Mouse (Mus musculus) neural tube, embryonic 12.5 days (tissue): ENCODE data around the gene Rasl11b. TPM values are rescaled to one million over a fixed set of nuclear protein-coding genes. Genes with fewer than 3 reads are reported as not detected.

Experiments used
- ATAC-seq: fragments of 200-750 bp; cut with Nextera tagmentation; 2 replicates; pipeline ENCODE4 v1.8.0; 2017; ENCODE audit warnings: low read depth, mild to moderate bottlenecking, moderate TSS enrichment, moderate library complexity; ENCODE audit not compliant: low FRiP score
- H3K27ac ChIP-seq: fragments of 300-500 bp; sonication (generic); 2 replicates; pipeline ENCODE4 v1.5.1; 2016
- H3K27me3 ChIP-seq: fragments of 300-500 bp; sonication (generic); replicated peaks from 2 replicates; pipeline ENCODE4 v1.6.1; 2016; ENCODE audit warnings: mild to moderate bottlenecking
- H3K36me3 ChIP-seq: fragments of 300-500 bp; sonication (generic); 2 replicates; pipeline ENCODE4 v1.6.1; 2016; ENCODE audit warnings: mild to moderate bottlenecking
- H3K4me1 ChIP-seq: fragments of 300-500 bp; sonication (generic); 2 replicates; pipeline ENCODE4 v1.6.1; 2016
- H3K4me2 ChIP-seq: fragments of 300-500 bp; sonication (generic); replicated peaks from 2 replicates; pipeline ENCODE4 v1.6.1; 2016; ENCODE audit warnings: mild to moderate bottlenecking
- H3K4me3 ChIP-seq: fragments of 300-500 bp; sonication (generic); 2 replicates; pipeline ENCODE4 v1.5.1; 2016
- H3K9ac ChIP-seq: fragments of 300-500 bp; sonication (generic); 2 replicates; pipeline ENCODE4 v1.6.1; 2016; ENCODE audit warnings: mild to moderate bottlenecking
- H3K9me3 ChIP-seq: fragments of 300-500 bp; sonication (generic); 2 replicates; pipeline ENCODE4 v1.6.1; 2016; ENCODE audit warnings: mild to moderate bottlenecking
- WGBS: fragments of 180-500 bp; shearing (Covaris S2); methylation state at CpG from one replicate; pipeline ENCODE4 v1.1.7; 2016; 5-methylcytosine and 5-hydroxymethylcytosine counted together
- polyA plus RNA-seq: library from polyadenylated mRNA; unstranded; fragments of >200 nt; fragmentation: Nextera tagmentation; extraction: Ambion mirVana; gene quantifications from 2 replicates; pipeline ENCODE4 v1.2.1, GENCODE M21; 2016

The Rasl11b gene
- 38.2 and 41.7 TPM in 2 replicates for polyA plus RNA-seq

DNA sequence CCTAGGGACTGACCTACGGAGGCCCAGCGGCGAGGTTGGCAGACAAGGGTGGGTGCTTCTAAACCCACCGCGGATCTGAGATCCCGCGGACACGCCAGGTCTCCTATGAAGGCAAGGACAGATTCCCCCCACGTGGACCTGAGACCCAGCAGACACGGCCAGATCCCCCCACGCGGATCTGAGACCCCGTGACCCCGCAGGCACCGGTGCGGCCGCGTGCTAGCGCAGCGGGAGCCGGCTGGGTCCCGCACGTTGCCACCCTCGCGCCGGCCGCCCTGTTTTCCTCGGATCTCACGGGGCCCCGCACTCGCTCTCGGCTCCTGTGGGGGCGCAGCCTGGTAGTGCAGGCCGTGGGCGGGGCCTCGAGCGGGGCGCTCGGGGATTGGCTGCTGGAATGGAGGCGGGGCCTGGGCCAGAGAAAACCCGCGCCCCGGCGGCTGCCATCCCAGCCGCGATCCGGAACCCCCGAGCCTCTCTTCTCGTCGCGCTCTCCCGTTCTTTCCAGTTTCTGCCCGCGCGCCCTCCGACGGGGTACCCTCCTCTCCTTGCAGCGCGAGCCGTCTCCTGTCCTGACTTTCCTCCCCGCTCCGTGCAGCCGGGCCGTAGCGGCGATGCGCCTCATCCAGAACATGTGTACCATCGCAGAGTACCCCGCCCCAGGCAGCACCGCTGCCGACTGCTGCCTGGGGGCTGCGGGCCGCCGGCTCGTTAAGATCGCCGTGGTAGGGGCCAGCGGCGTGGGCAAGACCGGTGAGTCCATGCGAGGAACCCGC is at the start of gene Rasl11b:
TSS of gene Rasl11b (plus strand) at position 446 of the 773 bp plus-strand sequence.
- Histone ChIP-seq H3K4me2 (peak within 1 kb of the TSS; percentile 81), H3K36me3 (peaks cover 11% of the 10 kb centered on the region), H3K9me3 (no peaks in the 10 kb centered on the region), H3K4me1 (peaks cover 42% of the 10 kb centered on the region), H3K27ac (peak within 1 kb of the TSS; percentile 75; the same call in 1 of the 2 replicates), H3K9ac (peak within 1 kb of the TSS; percentile 85), H3K27me3 (0 out of 2 replicates have a peak, but pooled peaks cover 3% of the 10 kb centered on the region), H3K4me3 (peak within 1 kb of the TSS; percentile 86)
- WGBS = under 1% methylated on average over 82 of the region's 82 CpGs
- ATAC-seq = peak; percentile 95

DNA sequence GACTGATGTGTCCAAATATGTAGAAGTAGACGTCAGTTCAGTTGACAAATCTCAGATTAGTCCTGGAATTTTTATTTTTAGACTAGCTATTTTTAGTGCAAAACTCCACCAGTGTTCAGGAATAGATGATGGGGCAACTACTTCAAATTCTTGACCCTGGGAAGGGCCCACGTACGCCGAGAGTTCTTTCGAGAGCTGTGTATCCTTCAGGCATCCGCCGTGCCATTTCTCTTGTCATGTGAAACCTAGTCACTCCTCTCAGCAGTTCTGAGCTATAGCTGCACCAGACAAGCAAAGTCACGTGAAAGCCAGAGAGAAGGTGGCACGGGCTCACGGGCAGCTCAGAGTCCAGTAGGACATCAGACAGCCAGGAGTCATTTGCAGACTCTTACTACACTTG is 47.5 kb upstream of the Rasl11b start:
- Histone ChIP-seq H3K36me3 (no peaks in the 10 kb centered on the region), H3K4me1 (no peaks in the 10 kb centered on the region), H3K9ac (no peak overlapping the region), H3K27me3 (no peaks in the 10 kb centered on the region), H3K4me3 (no peak overlapping the region), H3K9me3 (no peaks in the 10 kb centered on the region), H3K4me2 (no peak overlapping the region), H3K27ac (no peak overlapping the region)
- no peak for ATAC-seq
- 92% methylated on average over 10 of the region's 10 CpGs for WGBS

DNA sequence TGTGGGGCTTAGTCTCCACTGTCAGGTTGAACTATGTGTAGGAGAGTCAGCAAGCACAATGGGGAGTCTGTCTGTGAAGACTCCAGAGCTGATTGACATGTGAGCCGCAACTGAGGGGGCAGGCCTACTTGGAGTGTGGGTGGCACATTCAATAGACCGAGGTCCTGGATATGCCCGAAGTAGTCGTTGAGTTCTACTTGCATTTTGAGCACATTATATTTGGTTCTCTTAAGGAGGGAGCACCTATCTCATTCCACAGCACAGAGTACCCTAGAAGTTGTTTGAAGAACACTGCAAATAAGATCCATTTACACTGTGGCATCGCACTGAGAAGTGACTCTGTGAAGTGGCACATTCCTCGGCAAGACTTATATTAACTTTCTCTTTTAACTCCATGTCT is 45.1 kb upstream of the Rasl11b start:
- 91% methylated on average over 6 of the region's 6 CpGs for WGBS
- Histone ChIP-seq H3K36me3 (no peaks in the 10 kb centered on the region), H3K4me1 (no peaks in the 10 kb centered on the region), H3K4me3 (no peak overlapping the region), H3K9ac (no peak overlapping the region), H3K9me3 (no peaks in the 10 kb centered on the region), H3K27ac (no peak overlapping the region), H3K4me2 (no peak overlapping the region), H3K27me3 (no peaks in the 10 kb centered on the region)
- ATAC-seq = no peak

DNA sequence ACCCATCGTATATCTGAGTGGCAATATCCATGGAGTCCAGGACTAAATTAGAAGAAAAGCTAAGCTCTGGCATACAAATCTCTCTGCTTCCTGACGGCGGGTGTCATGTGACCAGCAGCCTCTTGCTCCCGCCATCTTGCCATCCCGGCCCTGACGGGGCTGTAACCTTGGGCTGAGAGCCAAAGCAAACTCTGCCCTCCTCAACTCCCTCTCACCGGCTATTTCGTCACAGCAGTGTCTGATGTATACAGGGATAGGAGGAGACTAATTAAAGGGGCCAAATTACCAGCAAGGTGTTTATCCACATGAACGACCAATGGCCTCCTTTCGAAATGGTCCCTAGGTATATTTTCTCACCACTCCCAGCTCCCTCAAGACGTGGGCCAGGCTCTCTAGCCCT is 43.3 kb upstream of the Rasl11b start:
- Histone ChIP-seq H3K9me3 (no peaks in the 10 kb centered on the region), H3K9ac (no peak overlapping the region), H3K36me3 (no peaks in the 10 kb centered on the region), H3K27ac (no peak overlapping the region), H3K27me3 (no peaks in the 10 kb centered on the region), H3K4me1 (peaks cover 4% of the 10 kb centered on the region; the same call in 1 of the 2 replicates), H3K4me3 (no peak overlapping the region), H3K4me2 (no peak overlapping the region)
- no peak for ATAC-seq
- WGBS = 91% methylated on average over 11 of the region's 11 CpGs

DNA sequence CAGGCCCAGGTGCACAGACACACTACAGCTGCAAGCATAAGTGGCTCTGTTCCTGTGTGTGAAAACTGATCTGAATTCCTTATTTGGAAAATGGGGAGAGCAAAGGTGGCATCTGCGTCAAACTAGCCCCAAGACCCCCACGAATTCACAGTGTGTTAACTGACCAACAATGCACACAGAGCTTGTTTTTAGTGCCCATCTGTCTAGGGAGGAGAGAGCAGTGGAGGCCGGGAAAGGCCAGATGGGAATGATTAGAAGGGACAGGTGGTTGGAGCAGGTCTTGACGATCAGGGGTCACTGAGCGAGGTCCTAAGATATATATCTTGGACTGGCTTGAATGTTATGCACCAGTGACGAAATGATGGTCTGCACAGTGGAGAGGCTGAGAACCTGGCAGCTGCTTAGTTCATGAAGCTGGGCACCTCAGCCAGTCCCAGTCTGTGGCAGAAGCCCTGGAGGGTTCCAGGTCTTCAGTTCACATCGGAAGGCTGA is 39.2 kb upstream of the Rasl11b start:
- Histone ChIP-seq H3K36me3 (no peaks in the 10 kb centered on the region), H3K27me3 (no peaks in the 10 kb centered on the region), H3K4me1 (peaks cover 4% of the 10 kb centered on the region; the same call in 1 of the 2 replicates), H3K4me3 (no peak overlapping the region), H3K4me2 (no peak overlapping the region), H3K9ac (no peak overlapping the region), H3K9me3 (no peaks in the 10 kb centered on the region), H3K27ac (no peak overlapping the region)
- WGBS = 39% methylated on average over 7 of the region's 7 CpGs
- ATAC-seq = 0 out of 2 replicates have a peak, but pooled peaks have one; percentile 29

DNA sequence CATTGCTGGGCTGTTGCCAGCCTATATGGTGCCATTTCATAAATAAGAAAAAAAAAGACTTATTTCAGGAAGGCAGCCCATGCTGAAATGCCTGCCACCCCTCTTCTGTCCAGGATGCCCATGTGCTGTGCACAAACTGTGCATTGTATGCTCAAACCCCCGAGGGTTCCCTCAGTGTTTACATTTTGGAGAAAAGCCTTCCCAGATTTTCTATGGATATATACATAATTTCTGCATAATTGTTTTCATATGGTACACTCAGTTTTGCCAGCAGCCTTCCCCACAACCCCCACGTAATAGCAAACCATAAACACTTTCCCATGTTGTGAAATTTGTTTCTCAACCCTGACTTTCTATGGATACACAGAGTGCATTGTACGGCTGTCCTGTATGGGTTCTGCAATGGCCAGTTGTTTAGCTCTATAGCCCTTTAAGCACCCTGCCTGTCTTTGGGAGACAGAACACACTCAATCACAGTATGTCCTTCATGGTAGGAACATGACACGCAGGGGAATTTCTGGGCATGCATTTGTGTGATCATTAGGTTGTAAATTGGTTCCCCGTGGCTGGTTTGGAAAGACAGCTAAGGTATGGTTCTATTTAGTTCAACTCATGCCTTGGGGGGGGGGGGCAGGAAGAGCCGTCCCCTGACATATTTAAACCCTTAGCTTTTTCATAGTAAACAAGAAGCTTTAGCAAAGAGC is 36.0 kb upstream of the Rasl11b start:
- Histone ChIP-seq H3K27me3 (no peaks in the 10 kb centered on the region), H3K36me3 (no peaks in the 10 kb centered on the region), H3K9me3 (no peaks in the 10 kb centered on the region), H3K4me1 (peaks cover 12% of the 10 kb centered on the region), H3K9ac (no peak overlapping the region), H3K4me3 (no peak overlapping the region), H3K4me2 (no peak overlapping the region), H3K27ac (no peak overlapping the region)
- ATAC-seq = no peak
- 83% methylated on average over 6 of the region's 6 CpGs for WGBS

DNA sequence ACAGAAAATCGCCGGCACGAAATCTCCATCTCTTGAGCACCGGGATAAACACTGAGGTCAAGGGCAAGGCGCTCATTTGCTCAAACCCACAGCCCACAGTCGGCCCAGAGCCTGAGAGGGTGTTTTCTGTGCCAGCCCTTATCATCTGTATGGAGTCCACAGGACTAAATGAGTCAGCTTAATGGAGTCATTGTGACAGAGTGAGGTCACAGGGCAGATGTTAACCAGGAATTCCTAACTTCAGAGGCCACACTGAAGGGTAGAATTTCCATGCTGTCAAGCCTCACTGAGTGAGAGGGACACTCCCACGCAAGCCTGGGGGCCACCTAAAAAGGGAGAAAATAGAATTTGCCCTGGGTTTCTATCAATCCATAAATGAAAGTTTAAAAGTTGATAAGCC is 35.2 kb upstream of the Rasl11b start:
- Histone ChIP-seq H3K27ac (no peak overlapping the region), H3K9me3 (no peaks in the 10 kb centered on the region), H3K4me3 (no peak overlapping the region), H3K4me1 (peaks cover 12% of the 10 kb centered on the region), H3K9ac (no peak overlapping the region), H3K36me3 (no peaks in the 10 kb centered on the region), H3K4me2 (no peak overlapping the region), H3K27me3 (no peaks in the 10 kb centered on the region)
- WGBS = 74% methylated on average over 7 of the region's 7 CpGs
- no peak for ATAC-seq

DNA sequence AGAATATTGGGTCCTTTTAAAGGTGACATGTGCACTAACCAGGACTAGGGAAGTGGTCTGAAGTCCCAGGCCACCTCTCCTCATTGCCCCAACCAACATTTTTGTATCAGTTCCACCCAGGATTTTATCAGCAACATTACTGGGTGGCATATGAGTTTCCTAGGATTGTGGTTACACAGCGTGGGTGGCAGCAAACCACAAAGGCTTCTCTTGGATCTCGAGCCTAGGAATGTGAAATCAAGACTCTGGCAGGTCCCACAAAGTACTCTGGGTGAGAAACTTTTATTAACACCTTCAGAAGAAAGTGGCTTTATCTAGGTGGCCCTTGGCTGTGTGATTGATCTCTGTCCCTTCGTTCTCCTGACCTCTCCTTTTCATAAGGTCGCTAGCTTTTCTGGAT is 34.7 kb upstream of the Rasl11b start:
- Histone ChIP-seq H3K36me3 (no peaks in the 10 kb centered on the region), H3K9me3 (no peaks in the 10 kb centered on the region), H3K4me1 (peaks cover 12% of the 10 kb centered on the region), H3K27me3 (no peaks in the 10 kb centered on the region), H3K4me3 (no peak overlapping the region), H3K27ac (no peak overlapping the region), H3K9ac (no peak overlapping the region), H3K4me2 (no peak overlapping the region)
- no peak for ATAC-seq
- 80% methylated on average over 4 of the region's 4 CpGs for WGBS

DNA sequence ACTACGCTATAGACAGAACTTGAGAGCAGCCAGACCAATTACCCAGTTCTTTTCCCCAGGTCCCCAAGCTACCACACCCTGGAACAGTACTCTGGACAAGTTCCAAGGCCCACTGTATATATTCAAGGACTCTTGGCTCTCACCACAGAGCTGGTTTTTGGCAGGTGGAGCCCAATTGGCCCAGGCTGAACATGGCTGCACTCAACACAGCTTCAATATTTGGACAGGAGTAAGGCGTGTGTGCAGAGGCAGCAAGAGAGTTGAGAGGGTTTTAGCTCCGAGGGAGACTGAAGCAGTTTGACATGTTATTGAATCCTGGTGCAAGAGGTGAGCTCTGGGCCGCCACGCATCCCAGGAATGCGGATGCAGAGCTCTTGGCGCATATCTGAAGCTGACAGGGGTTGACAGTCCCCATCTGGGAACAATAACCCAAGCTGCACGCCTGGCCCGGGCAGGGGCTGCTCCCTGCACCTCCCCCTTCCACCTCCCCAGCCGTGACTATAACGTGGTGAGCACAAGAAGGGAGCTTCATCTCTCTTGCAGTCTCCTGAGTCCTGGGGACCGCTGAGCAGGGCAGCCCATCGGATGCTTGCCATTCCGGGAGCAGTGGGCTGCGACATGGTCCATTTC is 33.7 kb upstream of the Rasl11b start:
- H3K4me3 ChIP-seq = no peak overlapping the region
- ATAC-seq = no peak
- no peak overlapping the region for H3K9ac ChIP-seq

DNA sequence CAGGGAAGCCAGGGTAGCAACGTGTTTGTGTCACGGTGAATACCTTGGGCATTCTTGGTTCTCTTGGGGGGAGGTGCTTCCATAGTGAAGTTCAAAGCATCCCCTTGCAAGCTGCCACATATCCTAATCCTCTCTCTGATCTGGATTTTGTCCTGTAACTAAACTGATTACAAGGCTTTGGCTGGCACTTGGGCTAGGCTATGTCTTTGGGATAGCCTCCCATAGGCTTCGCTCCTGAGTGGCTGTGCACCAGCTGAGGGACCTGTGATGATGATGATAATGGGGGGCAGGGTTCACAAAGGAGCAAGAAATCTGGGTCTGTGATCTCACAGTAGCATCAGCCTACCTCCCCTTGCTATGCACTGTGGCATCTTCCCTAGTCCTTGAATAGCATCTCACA is 33.1 kb upstream of the Rasl11b start:
- H3K36me3 ChIP-seq = no peaks in the 10 kb centered on the region
- no peak for ATAC-seq
- H3K4me1 ChIP-seq = peaks cover 8% of the 10 kb centered on the region
- H3K9ac ChIP-seq = no peak overlapping the region
- no peaks in the 10 kb centered on the region for H3K9me3 ChIP-seq
- H3K4me3 ChIP-seq = no peak overlapping the region
- H3K27me3 ChIP-seq = no peaks in the 10 kb centered on the region
- peak overlapping the region; percentile 43 for H3K4me2 ChIP-seq
- no peak overlapping the region for H3K27ac ChIP-seq
- WGBS = 62% methylated on average over 3 of the region's 3 CpGs

More for the DNA sequence above, 33.7 kb upstream of the Rasl11b start:
- Histone ChIP-seq H3K27me3 (no peaks in the 10 kb centered on the region), H3K4me1 (peaks cover 8% of the 10 kb centered on the region), H3K36me3 (no peaks in the 10 kb centered on the region), H3K4me2 (peak overlapping the region; percentile 43), H3K27ac (no peak overlapping the region), H3K9me3 (no peaks in the 10 kb centered on the region)
- WGBS = 48% methylated on average over 15 of the region's 15 CpGs

DNA sequence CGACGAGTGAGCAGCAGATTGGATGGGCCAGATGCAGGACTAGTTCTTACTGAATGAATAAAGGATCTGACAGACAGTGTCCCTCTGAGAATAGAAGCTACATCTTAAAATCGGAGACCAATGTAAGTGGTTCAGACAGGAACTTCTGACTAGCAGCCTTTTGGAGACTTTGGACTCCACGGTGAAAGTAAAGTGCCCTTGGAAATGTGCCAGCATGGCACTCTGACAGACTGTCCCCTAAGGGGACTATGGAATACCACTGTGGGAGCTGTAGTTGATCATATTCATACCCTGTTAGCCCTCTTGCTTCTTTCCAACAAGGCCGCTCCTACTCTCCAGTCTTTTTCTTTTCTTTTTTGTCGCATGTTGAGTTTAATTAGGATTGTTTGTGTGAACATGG is 31.9 kb upstream of the Rasl11b start:
- no peaks in the 10 kb centered on the region for H3K9me3 ChIP-seq
- H3K4me3 ChIP-seq = no peak overlapping the region
- H3K27ac ChIP-seq = no peak overlapping the region
- H3K4me2 ChIP-seq = no peak overlapping the region
- peaks cover 8% of the 10 kb centered on the region for H3K4me1 ChIP-seq
- WGBS = 85% methylated on average over 6 of the region's 6 CpGs
- H3K9ac ChIP-seq = no peak overlapping the region
- no peaks in the 10 kb centered on the region for H3K36me3 ChIP-seq
- no peaks in the 10 kb centered on the region for H3K27me3 ChIP-seq
- ATAC-seq = no peak

DNA sequence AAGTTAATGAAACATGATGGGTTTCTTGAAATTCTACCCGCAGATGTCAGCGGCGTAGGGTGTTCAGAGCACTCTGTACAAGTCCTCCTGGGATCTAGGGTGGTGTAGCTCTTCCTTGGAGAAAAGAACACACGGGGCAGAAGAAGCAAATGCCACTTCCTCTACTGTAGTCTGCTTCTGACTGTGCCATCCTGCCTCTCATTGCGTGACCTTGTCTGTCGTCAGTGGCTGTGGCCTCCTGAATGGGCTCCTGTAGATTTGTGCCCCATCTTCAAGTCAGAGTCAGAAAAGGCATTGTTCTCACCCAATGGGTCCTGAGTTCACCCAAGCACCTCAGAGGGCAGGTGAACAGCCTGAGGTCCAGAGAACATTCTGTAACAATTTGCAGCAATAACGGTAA is 30.5 kb upstream of the Rasl11b start:
- 92% methylated on average over 7 of the region's 7 CpGs for WGBS
- no peak for ATAC-seq
- no peaks in the 10 kb centered on the region for H3K27me3 ChIP-seq

More for the DNA sequence above, 30.5 kb upstream of the Rasl11b start:
- Histone ChIP-seq H3K36me3 (no peaks in the 10 kb centered on the region), H3K4me3 (no peak overlapping the region), H3K4me1 (peaks cover 8% of the 10 kb centered on the region), H3K9ac (no peak overlapping the region), H3K27ac (no peak overlapping the region), H3K4me2 (no peak overlapping the region), H3K9me3 (no peaks in the 10 kb centered on the region)
